Mouse (Mus musculus): ENCODE measurements around the gene Fancd2.

The Fancd2 gene

GRCm38 (mm10) chr6:113522310-113522709, 9.2 kb upstream of the Fancd2 start:
- DNase-seq (ENCODE audit: low read depth, low spot score) = no peak

DNA sequence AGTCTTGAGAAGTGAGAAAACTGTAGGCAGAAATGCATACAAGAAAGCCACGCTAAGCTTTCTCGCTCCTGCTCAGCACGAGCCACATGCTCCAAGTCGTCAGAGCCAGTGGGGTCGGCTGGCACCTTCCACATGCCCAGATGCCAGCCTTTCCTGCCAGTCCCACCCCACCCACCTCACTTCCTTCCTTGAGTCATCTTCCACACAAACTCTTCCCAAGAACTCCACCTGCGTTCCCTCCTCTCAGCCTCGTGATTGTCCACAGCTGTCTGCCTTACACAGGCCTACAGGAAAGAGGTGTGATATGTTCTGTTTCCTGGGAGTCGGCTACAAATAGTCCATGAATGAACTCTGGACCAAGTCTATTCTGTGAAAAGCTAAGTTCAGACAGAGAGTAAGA, 8.1 kb upstream of the Fancd2 start:
- no peak for DNase-seq (ENCODE audit: low read depth, low spot score)

DNA sequence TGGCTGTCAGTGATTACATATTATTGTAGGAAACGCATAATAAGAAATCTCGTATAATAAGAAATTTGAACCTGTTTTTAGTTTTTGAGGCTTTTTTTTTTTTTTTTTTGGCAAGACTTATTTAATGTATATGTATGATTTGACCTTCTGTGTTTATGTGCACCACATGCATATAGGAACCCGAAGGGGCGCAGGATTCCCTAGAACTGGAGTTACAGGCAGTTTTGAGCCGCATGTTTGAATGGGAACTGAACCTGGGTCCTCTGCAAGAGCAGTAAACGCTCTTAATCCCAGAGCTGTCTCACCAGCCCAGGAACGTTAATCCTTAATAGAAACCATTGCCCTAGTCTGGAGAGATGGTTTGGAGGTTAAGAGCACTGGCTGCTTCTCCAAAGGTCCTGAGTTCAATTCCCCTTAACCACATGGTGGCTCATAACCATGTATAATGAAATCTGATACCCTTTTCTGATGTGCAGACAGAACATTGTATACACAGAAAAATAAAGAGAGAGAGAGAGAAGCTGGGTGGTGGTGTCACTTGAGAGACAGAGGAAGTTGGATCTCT, 440 bp downstream of the Fancd2 start:
- no peak for DNase-seq (ENCODE audit: low read depth, low spot score)

- DNase-seq (ENCODE audit: low read depth, low spot score) = no peak
Observed at GRCm38 (mm10) chr6:113534886-113535285, 3.4 kb downstream of the Fancd2 start.

DNA sequence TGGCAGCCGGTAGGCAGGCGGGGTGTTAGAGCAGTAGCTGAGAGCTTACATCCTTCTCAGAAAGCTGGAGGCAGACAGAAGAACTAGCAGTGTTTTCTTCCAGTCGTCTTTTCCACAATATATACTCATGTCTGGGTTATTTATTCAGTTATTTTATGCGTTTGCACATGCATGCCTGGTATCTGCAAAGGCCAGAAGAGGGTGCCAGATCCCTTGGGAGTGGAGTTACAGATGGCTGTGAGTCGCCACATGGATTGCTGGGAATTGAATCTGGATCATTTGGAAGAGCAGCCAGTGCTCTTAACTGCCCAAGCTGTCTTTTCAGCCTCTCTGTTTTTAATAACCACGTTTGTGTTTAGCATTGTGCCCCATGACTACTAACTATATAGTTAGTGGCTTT, 10.1 kb downstream of the Fancd2 start:
- DNase-seq (ENCODE audit: low read depth, low spot score) = no peak

- DNase-seq (ENCODE audit: low read depth, low spot score) = no peak
Observed at GRCm38 (mm10) chr6:113543906-113544481, 12.5 kb downstream of the Fancd2 start.

DNA sequence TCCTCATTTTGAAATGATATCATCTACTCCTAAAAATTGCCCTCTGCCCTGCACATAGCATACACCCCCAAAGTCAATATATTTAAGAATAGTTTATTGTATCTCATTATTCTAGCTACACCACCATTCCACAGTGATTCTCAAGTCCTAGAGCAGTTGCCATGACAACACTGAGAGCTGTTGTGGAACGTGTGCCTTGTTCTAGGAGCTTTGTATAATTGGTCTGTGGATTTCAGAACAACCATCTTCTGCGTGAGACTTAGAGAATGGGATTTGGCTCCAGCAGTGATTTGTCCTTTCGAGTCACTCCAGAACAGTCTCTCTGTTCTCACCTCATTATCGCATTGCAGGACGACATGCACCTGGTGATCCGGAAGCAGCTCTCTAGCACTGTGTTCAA, 28.3 kb downstream of the Fancd2 start:
- DNase-seq (ENCODE audit: low read depth, low spot score) = no peak

DNA sequence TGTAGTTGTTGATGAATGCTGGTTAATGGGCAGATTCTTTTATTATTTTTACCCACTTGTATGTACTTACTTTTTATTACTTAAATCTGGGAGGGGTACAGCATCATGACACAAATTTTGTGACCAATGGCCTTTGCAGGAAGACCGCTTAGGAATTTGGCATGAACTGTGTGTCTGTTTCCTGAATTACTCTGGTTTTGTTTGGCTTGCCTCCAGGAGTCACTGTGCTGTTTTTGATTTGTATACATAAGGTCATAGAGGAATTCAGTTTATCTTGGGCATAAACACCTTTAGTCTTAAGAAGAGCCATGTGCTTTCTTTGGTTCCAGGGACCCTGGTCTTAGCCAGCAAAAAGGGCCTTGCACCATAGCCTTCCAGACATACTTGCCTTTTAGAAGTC, 33.1 kb downstream of the Fancd2 start:
- DNase-seq (ENCODE audit: low read depth, low spot score) = no peak

GRCm38 (mm10) chr6:113576044-113576443, 44.6 kb downstream of the Fancd2 start:
- DNase-seq (ENCODE audit: low read depth, low spot score) = peak; percentile 40

DNA sequence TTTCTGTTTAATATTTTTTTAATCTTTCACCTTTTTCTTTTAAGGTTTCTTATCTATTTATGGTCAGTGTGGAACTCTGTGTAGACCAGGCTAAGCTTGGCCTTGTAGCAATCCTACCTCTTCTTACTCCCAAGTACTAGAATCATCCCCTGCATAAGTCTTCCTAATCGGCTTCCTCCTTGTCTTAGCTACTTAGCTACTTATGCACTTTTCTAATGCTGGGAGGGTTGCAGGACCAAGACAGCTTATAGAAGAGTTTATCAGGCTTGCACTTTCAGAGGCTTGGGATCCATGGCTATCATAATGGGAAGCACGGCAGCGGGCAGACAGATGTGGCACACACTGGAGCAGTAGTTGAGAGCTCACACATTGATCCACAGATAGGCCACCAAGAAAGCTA, 47.8 kb downstream of the Fancd2 start:
- no peak for DNase-seq (ENCODE audit: low read depth, low spot score)

DNA sequence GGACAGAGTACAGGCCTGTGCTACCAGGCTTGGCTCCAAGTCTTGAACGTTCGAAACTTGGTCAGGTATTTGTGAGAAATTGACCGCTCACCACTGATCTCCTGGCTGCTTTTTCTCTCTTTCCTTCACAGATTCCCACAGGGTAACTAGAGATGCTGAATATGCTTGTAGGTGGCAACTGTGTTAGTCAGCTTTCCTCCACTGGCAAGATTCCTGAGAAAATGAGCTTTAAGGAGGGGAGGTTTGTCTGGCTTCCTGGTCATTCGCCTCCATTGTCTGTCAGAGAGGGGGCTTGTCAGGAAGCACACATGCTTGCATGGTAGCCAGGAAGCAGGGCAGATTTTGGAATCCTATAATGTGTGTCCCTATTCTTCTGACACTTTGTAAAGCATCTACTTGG, 51.5 kb downstream of the Fancd2 start:
- DNase-seq (ENCODE audit: low read depth, low spot score) = no peak

DNA sequence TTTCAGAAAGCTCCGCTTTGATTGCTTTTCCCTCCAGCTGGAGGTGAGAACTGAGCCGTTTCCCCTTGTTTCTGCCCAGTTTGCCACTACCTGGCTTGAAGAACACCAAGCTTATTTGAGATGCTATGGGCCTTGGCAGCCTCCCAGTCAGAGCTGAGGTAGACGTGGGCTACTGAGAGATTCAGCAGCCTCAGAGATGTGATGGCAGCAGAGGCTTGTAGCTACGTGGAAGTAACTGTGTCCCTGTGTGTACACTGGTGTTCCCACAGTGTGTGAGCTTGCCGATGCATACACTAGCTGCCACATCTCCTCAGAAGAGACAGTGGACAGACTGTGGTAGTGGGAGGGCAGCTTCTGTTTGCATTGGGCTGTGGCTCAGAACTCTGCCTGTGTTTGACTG, 53.6 kb downstream of the Fancd2 start:
- DNase-seq (ENCODE audit: low read depth, low spot score) = no peak

DNA sequence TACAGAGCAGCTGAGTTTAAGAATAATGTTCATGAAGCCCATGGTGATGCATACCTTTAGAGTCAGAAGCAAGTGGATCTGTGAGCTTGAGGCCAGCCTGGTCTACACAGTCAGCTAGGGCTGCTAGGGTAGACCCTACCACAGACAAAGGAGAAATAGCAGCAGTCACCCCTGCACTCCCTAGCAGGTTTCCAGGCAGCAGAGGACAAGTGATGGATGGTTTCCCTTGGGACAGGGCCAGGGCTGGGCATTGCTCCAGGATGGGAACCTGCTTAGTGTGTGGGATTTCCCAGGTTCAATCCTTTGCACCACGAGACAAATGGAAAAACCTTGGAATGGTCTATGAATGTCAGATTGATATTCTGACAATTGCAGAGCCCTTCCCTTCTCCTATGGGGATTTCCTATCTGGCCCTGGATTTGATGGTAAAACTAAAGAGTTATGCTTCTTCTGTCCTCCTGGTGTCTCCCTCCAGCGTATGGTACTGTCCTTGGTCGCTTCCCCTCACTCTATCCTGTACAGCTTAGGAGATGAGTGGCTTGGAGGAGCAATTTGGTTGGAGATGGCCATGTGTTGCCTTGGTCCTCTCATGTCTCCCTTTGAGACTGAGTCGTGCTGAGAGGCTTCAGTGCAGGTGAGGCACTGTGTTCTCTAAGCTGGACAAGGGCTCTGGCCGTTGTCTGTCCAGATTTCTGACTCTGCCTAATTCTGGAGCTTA, 55.1 kb downstream of the Fancd2 start:
- DNase-seq (ENCODE audit: low read depth, low spot score) = no peak

DNA sequence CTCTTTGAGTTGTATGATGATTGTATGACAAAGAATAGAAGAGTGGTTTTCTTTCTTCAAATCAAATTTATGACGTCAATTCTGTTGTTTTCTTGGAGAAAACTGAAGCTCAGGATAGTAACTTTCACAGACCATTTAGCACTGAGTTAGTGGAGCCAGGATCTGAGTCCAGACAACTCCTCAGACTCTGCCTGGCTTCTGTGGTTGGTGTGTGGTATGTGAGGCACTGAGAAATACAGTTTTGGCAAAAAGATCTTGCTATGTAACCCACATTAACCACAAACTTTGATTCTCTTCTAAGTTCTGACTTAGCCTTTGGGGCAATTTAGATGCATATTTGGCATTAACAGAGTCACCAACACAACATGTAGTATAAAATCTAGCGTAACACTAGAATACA, 61.2 kb downstream of the Fancd2 start:
- DNase-seq (ENCODE audit: low read depth, low spot score) = no peak

DNA sequence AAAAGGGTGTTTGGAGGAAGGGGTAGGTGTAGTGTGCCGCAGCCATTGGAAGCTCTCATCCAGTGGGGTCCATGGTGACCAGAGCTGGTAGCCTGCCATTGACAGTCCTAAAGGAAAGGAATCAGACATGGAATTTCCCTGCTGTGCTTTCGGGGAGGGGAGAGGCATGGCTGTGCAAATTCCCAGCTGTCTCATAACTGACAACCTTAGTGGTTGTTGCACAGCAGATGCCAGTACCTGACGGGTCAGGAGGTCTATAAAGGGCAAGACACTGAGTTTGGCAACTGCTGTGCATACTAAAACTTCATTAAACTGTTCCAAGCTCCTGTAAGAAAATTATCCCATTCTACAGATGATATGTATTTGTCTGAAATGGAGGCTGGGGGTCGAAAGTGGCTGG, 66.5 kb downstream of the Fancd2 start:
- no peak for DNase-seq (ENCODE audit: low read depth, low spot score)

DNA sequence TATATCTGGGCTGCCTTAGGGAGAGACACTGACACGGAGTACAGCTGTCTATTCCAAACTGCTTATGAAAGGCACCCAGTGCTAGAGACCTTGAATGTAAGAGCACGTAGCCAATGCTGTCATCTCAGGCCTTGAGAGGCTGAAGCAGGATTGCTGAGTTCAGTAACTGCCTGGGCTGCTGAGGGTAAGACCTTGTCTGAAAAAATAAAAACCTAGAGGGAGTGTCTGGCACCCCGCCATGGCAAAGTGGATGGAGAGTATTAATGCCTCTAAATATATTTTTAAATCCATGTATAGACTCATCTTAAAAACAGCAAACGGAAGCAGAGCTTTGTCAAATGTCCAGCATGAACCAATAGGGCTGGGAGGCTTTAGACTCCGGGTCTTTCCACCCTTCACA, 68.4 kb downstream of the Fancd2 start:
- no peak for DNase-seq (ENCODE audit: low read depth, low spot score)

- no peak for DNase-seq (ENCODE audit: low read depth, low spot score)
Observed at GRCm38 (mm10) chr6:113600543-113601139, 69.2 kb downstream of the Fancd2 start, which contains the start of gene Fancd2os. TSS of gene Fancd2os (minus strand) at chr6:113600715.

GRCm38 (mm10) chr6:113602821-113603220, 71.3 kb downstream of the Fancd2 start:
- DNase-seq (ENCODE audit: low read depth, low spot score) = no peak

DNA sequence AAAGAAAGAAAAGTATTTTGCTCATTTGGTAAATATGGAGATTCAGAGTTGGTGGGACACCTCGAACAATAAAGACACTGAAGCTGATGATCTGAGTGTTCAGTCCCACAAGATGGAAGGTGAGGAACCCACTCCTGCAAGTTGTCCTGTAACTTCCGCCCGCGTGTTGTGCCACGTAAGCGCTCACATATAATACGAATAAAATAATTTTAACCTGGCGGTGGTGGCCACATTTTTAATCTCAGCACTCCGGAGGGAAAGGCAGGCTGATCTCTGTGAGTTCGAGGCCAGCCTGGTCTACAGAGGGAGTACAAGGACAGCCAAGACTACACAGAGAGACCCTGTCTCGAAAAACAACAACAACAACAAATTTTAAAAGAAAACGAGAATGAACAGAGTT, 72.5 kb downstream of the Fancd2 start:
- no peak for DNase-seq (ENCODE audit: low read depth, low spot score)

GRCm38 (mm10) chr6:113604432-113605223, 73.1 kb downstream of the Fancd2 start, which contains the start of gene Brk1:
TSS of gene Brk1 (plus strand) at chr6:113604772.
- peak; percentile 82 for DNase-seq (ENCODE audit: low read depth, low spot score)

DNA sequence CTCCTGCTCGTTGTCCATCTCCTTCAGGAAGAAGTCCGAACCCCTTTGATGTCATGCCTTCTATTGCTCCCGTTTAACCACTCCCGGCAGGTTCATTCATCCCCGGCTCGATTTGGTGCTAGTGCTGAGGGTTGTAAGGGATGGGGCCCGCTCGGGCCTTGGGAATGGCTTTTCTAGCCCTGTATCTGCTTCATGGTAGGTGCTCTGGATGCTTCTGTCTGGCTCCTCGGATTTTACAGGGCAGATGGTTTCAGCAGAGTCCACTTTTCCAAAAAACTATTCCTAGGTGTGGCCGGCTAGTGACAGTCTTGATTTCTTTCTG, 73.7 kb downstream of the Fancd2 start:
- no peak for DNase-seq (ENCODE audit: low read depth, low spot score)

- no peak for DNase-seq (ENCODE audit: low read depth, low spot score)
Observed at GRCm38 (mm10) chr6:113608871-113609270, 77.4 kb downstream of the Fancd2 start.
